Mouse (Mus musculus) E14TG2a.4 (cell line): ENCODE measurements around the gene Rinl.

Source experiments
- H3K27me3 ChIP-seq: 2 replicates; pipeline ENCODE4 v1.6.1; 2014; ENCODE audit warnings: low read length, control low read depth; ENCODE audit not compliant: insufficient read depth
- H3K36me3 ChIP-seq: 2 replicates; pipeline ENCODE4 v1.6.1; 2014; ENCODE audit warnings: low read length, control low read depth; ENCODE audit not compliant: insufficient read depth
- H3K4me1 ChIP-seq: replicated peaks from 2 replicates; pipeline ENCODE4 v1.6.1; 2014; ENCODE audit warnings: low read depth, low read length, control low read depth
- H3K4me3 ChIP-seq: replicated peaks from 2 replicates; pipeline ENCODE4 v1.5.1; 2014; ENCODE audit warnings: mild to moderate bottlenecking, low read length
- H3K9me3 ChIP-seq: 2 replicates; pipeline ENCODE4 v1.6.1; 2014; ENCODE audit warnings: low read length, control low read depth
- CTCF ChIP-seq: conservative IDR thresholded peaks from 2 replicates; pipeline ENCODE4 v1.5.1; 2014; ENCODE audit warnings: low read length
- NANOG ChIP-seq: IDR thresholded peaks from 2 replicates; pipeline ENCODE4 v1.6.1; 2014; ENCODE audit warnings: borderline replicate concordance, low read length, mixed read lengths
- POU5F1 ChIP-seq: IDR thresholded peaks from 2 replicates; pipeline ENCODE4 v1.6.1; 2014; ENCODE audit warnings: low read length, borderline replicate concordance

Rinl gene

DNA sequence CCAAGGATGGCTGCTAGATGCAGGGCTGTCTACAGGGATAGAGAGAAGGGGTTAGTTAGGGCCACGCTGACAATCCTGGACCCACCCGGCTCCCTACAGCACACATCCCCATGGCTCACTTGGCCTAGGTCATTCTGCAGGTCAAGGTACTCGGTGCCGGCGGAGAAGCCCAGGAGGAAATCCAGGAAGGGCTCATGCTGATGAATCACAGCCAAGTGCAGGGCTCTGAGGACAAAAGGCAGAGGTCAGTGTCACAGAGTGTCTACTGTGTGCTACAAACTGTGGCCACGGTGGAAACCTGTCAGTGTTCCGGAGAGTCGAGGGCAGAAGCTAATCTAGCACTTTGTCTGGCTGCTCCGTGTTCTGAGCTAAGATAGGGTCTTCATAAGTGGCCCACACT, 26.9 kb upstream of the Rinl start:
- Histone ChIP-seq H3K9me3 (no peaks in the 10 kb centered on the region), H3K36me3 (peaks cover 39% of the 10 kb centered on the region), H3K27me3 (peaks cover 8% of the 10 kb centered on the region), H3K4me1 (peaks cover 66% of the 10 kb centered on the region), H3K4me3 (0 out of 2 replicates have a peak overlapping the region, but pooled peaks have one; percentile 7)
- no peak for TF ChIP-seq NANOG
- TF ChIP-seq CTCF: no peak
- TF ChIP-seq POU5F1: no peak

- Histone ChIP-seq H3K9me3 (no peaks in the 10 kb centered on the region), H3K27me3 (0 out of 2 replicates have a peak, but pooled peaks cover 2% of the 10 kb centered on the region), H3K36me3 (peaks cover 32% of the 10 kb centered on the region), H3K4me3 (peak overlapping the region; percentile 92), H3K4me1 (peaks cover 42% of the 10 kb centered on the region)
- TF ChIP-seq CTCF (no peak), POU5F1 (no peak), NANOG (no peak)
Measured at GRCm38 (mm10) chr7:28765211-28765610, 23.6 kb upstream of the Rinl start.

GRCm38 (mm10) chr7:28766173-28766879, 22.4 kb upstream of the Rinl start, which contains the start of gene Sirt2:
Gene Sirt2, plus strand, starts transcription at chr7:28766735.
- Histone ChIP-seq H3K27me3 (0 out of 2 replicates have a peak, but pooled peaks cover 2% of the 10 kb centered on the region), H3K9me3 (no peaks in the 10 kb centered on the region), H3K4me3 (peak within 1 kb of the TSS; percentile 92), H3K36me3 (peaks cover 22% of the 10 kb centered on the region), H3K4me1 (peaks cover 40% of the 10 kb centered on the region)
- TF ChIP-seq POU5F1 (no peak), NANOG (no peak), CTCF (no peak)

GRCm38 (mm10) chr7:28766910-28767309, 21.9 kb upstream of the Rinl start:
- Histone ChIP-seq H3K4me3 (peak overlapping the region; percentile 92), H3K36me3 (peaks cover 17% of the 10 kb centered on the region), H3K27me3 (0 out of 2 replicates have a peak, but pooled peaks cover 2% of the 10 kb centered on the region), H3K9me3 (no peaks in the 10 kb centered on the region), H3K4me1 (peaks cover 34% of the 10 kb centered on the region)
- no peak for TF ChIP-seq NANOG
- TF ChIP-seq POU5F1: no peak
- TF ChIP-seq CTCF: no peak

DNA sequence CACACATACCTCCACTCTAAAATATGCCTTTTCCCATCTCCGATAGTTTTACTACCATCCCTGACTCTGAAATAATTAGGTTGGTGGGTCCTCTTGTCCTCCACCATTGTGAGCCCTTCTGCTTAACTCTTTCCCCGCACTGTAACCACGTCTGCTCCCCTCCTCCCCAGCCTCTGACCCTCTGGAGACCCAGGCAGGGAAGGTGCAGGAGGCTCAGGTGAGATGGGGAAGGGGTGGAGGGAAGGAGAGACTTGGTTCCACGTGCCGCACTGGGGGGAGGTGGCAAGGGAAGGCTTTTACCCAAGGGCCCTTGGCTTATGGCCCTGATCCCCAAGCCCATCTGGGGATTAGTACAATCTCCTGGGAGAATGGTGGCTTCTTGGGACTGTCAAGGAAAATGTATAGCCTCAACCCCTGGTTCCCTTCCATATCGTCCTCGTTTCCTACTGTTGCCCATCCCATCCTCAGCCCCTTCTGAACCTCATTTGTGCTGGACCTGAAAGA, 21.3 kb upstream of the Rinl start, which contains the start of gene Nfkbib:
Nfkbib (minus strand) TSS at position 51 of the 504 bp plus-strand sequence.
- Histone ChIP-seq H3K9me3 (no peaks in the 10 kb centered on the region), H3K36me3 (peaks cover 10% of the 10 kb centered on the region), H3K4me3 (peak within 1 kb of the TSS; percentile 92), H3K4me1 (peaks cover 31% of the 10 kb centered on the region), H3K27me3 (0 out of 2 replicates have a peak, but pooled peaks cover 2% of the 10 kb centered on the region)
- TF ChIP-seq NANOG: no peak

- Histone ChIP-seq H3K36me3 (no peaks in the 10 kb centered on the region), H3K9me3 (no peaks in the 10 kb centered on the region), H3K4me3 (no peak overlapping the region), H3K4me1 (peaks cover 35% of the 10 kb centered on the region), H3K27me3 (0 out of 2 replicates have a peak, but pooled peaks cover 2% of the 10 kb centered on the region)
- TF ChIP-seq POU5F1: no peak
- no peak for TF ChIP-seq NANOG
- no peak for TF ChIP-seq CTCF
Measured at GRCm38 (mm10) chr7:28769414-28769958, 19.3 kb upstream of the Rinl start.

- no peaks in the 10 kb centered on the region for H3K36me3 ChIP-seq
- TF ChIP-seq CTCF (no peak), POU5F1 (no peak), NANOG (no peak)
- H3K9me3 ChIP-seq: no peaks in the 10 kb centered on the region
- H3K4me1 ChIP-seq: peaks cover 27% of the 10 kb centered on the region
- 0 out of 2 replicates have a peak, but pooled peaks cover 2% of the 10 kb centered on the region for H3K27me3 ChIP-seq
- no peak overlapping the region for H3K4me3 ChIP-seq
Measured at GRCm38 (mm10) chr7:28770309-28770708, 18.5 kb upstream of the Rinl start.

GRCm38 (mm10) chr7:28771867-28772266, 16.9 kb upstream of the Rinl start:
- Histone ChIP-seq H3K4me1 (peaks cover 28% of the 10 kb centered on the region), H3K9me3 (no peaks in the 10 kb centered on the region), H3K27me3 (0 out of 2 replicates have a peak, but pooled peaks cover 2% of the 10 kb centered on the region), H3K36me3 (0 out of 2 replicates have a peak, but pooled peaks cover under 1% of the 10 kb centered on the region), H3K4me3 (no peak overlapping the region)
- TF ChIP-seq POU5F1 (no peak), CTCF (no peak), NANOG (no peak)
